Mouse (Mus musculus) myocyte (in vitro differentiated cells): ENCODE measurements around the gene B4galt1.

Source experiments
- TCF12 ChIP-seq: IDR thresholded peaks from one replicate; pipeline ENCODE4 v1.6.1; 2011; ENCODE audit warnings: mild to moderate bottlenecking, control low read depth; ENCODE audit not compliant: poor library complexity, insufficient read depth, severe bottlenecking
- USF1 ChIP-seq: IDR thresholded peaks from one replicate; pipeline ENCODE4 v1.6.1; 2011; ENCODE audit warnings: low read depth, mild to moderate bottlenecking, control low read depth, moderate library complexity

- TF ChIP-seq USF1 = no peak
- no peak for TF ChIP-seq TCF12
Observed at GRCm38 (mm10) chr4:40827926-40828325, 25.9 kb downstream of the B4galt1 start.
